Mouse (Mus musculus) cerebellum, adult 11-12 months (tissue): ENCODE data around the gene Gm4881.
A peak's percentile ranks its signal among the peaks of the same experiment; 100 is the strongest.

Experiments used
- DNase-seq: peaks from one replicate; pipeline ENCODE4 v3.0.0; 2022

The Gm4881 gene

DNA sequence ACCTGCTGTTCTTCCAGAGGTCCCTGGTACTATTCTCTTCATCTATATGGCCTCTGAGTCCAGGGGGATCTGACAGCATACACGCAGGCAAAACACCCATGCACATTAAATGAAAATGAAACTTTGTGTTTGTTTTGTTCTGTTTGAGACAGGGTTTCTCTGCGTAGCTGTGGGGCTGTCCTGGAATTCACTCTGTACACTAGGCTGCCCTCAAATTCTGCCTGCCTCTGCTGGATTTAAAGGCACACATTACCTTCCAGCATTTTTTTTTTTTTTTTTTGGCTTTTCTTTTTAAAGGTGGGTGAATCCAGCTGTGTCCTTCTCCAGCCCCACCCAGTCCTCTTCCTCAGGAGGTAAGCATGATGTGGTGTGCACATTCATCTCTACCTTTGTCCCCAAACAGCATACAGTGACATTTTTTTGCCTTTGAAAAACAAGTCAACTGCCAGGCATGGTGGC lies 52.1 kb downstream of the Gm4881 start:
- DNase-seq, result peak; percentile 1

DNA sequence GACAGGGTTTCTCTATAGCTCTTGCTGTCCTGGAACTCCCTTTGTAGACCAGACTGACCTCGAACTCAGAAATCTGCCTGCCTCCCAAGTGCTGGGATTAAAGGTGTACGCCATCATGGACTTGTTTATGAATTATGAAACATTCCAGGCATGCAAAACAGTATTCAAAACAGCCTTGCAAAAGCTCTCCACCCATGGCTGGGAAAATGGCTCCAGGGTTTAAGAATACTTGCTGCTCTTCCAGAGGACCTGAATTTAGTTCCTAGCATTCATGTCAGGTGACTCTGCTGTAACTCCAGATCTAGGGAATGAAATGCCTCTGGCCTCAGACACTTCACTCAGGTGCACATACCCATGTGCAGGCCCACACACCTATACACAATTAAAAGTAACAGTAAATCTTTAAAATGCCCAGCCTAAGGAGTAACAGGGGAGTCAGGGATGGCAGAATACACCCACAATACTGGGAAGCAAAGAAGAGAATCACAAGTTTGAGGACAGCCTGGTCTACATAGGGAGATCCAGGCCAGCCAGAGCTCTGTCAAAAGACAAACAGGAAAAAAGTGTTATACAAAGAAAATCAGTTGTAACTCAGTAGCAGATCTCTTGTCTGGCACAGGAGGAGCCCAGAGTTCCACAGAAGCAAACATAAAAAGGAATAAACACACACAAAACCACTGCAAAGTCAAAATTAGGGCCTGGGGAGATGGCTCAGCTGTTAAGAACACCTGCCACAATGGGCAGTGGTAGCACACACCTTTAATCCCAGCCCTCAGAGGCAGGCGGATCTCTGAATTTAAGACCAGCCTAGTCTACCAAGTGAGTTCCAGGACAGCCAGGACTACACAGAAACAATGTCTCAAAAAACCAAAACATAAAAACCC lies 52.8 kb downstream of the Gm4881 start:
- no peak for DNase-seq

DNA sequence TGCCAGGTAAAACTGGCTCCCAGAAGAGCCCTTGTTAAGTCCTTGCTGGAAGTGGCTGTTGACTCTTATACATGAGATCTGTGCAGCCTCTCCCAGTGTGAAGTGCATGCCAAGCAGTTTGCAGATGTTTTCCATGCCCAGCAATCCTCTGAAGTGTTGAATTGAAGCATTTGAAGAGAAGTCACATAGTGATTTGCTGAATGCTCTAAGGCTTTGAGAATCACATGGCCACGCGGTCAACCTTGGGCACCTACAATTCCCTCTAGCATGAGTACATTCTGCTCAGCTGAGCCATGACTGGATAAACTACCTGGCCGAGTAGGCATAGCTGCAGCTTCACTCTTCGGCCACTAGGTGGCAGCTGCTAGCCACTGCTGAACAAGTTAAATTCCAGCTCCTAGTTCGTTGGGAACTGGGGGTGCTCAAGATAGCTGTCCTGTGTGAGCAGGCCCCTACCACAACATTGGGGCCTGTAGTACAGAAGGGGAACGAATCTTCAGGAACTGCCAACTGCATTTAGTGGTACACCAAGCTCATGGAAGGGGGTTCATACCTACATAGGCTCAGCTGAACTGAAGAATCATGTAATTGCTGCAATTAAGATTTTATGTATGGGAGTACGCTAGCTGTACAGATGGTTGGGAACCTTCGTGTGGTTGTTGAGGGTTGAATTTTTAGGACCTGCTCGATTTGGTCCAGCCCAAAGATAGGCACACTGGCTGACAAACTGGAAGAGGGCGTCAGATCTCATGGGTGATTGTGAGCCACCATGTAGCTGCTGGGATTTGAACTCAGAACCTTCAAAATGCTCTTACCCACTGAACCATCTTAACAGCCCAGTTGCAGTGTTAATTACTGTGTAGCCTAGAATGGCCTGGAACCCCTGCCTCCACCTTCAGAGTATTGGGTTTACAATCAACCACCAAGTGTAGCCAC lies 53.7 kb downstream of the Gm4881 start:
- DNase-seq, result peak; percentile 68

DNA sequence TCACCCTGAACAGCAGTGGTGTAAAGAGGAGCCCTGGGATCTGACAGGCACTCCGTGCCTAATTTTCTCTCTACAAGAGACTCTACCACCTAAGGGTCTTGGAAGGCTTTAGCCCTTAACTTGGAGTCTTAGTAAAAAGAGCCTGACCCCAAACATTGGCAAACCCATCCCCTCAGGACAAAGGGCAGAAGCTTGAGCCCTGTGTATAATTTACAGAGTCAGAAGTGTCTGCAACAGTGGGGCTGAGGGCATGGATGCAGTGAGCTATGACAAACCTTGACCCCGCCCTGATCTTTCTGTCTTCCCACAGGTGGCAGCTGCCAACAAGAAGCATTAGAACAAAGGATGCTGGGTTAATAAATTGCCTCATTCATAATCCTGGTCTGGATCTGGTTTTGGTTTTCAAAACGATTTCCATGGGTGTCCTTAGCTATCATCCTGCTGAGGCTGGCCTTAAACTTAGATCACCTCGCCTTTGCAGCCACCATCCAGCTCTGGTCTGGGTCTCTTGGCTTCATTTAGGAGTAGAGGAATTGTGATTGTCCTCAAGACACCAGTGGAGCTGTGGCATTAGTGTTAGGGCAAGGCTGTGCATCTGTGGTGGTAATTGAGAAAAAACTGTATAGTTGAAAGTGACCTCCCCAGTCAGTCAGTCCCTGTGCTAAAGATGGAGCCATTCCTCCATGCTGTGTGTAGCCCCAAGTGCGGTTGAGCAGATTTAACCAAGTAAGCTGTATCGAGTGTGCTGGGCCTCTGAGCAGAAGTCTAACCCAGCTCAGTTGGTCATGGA lies 54.7 kb downstream of the Gm4881 start:
- DNase-seq, result no peak

DNA sequence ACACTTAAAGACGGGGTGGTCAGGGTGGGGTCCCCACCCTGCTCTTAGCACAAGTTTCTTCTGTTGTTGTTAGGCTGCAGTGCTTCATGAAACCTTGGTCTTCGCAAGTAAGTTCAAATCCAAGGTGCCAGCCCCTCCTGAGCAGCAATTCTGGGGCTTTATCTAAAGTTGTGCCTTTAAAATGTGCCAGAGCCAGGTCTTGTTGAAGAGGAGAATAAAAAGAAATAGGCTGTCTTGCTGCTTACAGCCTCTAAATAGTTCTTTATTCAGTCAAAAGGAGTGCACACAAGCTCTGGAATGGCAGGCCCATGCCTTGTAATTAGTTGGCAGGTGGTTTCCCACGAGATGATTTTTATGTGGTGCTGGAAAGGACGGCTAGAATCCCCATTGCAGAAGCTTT lies 57.2 kb downstream of the Gm4881 start:
- DNase-seq, result peak; percentile 15

DNA sequence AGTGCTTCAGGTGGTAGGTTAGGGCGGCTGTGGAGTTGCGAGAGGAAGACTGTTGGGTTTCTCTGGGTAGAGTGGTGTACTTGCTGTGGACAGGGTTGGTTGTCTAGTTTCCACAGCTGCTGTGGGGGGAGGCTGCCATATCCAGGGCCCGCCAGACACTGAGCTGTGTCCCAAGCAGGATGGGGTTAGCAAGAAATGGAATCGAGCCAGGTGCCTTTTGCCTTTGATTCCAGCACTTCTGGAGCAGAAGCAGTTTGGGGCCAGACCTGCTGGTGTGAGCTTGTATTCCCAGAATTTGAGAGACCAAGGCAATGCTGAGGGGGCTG lies 58.0 kb downstream of the Gm4881 start:
- DNase-seq, result no peak

DNA sequence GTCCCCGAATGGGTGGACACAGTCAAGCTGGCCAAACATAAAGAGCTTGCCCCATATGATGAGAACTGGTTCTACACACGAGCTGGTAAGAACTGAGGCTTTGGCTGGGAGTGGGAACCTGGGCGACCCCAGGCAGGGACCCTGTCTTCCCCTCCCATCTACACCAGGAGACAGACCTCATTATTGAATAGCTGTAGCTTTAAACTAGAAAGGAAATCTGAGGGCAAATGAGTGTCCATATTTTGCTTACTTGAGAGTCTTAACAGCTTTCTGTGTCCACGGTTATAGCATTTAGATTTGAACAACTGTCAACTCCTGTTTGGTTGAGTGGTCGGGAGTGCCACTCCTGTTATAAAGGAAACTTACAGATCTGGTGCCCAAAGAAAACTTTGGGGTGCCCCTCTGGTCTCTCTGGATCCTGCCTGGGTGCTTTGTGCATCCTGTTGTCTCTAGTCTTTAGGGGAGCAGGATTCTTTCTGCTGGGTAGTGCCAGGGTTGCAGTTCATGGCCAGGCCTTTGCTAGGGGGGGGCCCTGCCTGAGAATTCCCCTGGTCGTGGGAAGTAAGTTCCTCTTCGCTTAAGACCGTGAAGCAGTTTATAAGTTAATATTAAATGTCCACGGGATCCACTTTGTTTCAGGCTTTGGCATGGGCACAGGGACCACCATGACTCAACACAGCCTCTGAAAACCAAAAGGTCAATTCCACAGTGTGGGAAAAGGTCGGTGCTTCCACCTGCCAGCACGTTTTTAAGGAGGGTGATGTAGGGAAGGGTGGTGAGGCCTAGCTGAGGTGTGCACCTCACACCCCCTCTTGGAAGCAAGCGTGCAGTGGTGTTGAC lies 58.6 kb downstream of the Gm4881 start:
- DNase-seq, result peak; percentile 60

DNA sequence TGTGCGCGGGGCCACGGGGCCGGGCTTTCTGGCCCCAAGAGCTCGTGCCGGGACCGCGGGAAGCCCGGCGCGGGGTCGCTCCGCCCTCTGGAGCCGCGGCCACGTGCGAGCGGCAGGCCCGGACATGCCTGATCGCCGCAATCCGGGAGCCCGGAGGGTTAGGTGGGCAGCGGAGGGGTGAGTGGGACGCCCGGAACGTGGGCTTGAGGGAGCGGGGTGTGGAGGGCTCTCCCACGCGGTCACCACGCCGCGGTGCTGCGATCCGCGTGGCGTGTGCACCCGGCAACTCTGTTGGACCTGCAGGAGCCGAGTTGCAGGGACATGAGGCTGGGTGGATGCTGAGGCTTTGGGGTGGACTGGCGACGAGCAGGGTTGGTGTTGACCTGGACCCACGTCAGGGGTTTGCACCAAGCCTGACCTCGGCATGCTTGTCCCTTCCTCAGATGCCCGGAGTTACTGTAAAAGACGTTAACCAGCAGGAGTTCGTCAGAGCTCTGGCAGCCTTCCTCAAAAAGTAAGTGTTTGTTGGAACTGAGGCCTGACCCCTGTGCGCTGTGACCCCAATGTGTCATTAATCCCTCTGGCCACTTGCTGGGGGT lies 59.5 kb downstream of the Gm4881 start:
- peak; percentile 78 for DNase-seq

DNA sequence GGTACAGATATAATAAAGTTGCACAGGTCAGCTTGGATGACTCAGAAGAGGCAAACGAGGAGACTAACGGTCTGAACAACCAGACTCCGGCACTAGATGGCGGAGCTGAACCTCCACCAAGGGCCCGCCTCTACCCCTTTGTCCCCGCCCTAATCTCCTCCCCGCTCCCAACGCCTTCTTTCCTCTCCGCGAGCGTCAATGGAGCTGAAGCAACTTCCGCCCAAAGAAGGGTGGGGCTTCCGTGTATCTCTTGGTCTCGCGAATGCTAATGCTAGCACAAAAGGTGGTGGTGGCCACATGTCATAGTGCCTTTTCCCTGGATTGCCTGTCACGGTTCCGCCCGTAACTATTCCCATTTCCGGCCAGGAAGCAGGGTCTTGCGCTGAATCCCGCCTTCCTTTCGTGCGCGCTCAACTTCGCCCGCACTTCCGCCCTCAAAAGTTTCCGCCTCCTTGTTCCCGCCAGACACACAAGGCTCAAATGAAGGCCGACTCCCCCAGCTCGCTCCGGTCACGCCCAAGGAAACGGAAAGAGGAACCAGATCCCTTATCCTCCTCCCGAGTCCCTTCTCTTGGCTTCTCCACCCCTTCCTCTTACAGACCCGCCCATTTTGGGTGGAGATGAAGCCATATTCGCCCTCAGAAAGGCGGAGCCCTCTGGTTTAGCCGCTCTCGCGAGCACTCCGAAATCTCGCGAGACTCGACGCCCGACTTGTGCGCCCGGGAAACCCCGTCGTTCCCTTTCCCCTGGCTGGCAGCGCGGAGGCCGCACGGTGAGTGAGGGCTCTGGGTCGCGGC lies 60.2 kb downstream of the Gm4881 start, which contains the start of gene Rps19:
Gene Rps19 (plus strand): TSS at position 476 of the 797 bp plus-strand sequence.
- peak; percentile 99 for DNase-seq

DNA sequence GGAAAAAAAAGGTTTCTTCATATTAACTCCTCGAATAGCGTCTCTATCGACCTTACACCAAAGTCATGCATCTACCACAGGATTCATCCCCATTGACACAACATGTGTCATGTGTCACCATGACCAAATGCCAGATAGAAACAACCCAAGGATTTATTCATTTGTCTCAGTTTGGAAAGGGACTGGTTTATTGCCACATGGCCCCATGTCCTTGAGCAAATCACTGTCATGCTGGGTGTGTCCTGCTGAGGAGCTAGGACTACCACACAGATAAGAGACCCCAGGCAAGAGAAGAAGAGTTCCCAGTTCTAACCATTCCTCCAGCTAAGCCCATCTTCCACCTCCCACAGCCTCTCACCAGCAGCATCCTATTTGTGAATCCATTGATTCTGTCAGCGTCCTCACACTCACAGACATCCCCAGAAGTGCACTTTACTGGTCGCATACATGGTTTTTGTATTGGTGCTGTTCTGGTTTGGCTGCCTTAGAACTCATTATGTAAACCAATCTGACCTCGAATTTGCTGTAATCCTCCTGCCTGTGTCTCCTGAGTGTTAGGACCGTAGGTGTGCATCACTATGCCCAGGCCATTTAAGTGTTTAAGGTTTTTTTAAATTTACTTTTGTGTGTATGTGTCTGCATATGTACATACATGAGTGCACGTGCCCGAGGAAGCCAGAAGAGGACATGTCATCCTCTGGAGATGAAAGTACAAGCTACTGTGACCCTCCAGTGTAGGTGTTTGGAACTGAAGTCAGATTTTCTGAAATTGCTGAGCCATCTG lies 61.7 kb downstream of the Gm4881 start:
- peak; percentile 55 for DNase-seq

DNA sequence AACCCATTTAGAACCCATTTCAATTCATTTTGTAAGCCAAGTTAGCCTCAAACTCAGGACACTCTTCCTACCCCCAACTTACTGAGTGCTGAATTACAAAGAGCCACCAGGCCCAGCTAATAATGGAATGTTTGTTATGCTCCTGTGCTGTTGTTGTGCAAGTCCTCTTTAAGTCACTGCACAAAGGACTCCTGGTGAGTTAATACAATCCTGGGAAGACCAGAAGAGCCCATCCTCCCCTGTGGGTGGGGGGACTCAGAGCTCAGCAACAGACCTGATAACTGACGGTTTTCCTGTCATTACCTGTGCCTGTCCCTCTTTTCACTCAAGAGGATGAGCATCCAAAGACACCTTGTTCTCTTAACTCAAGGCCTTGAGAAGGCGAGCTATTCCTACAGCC lies 64.7 kb downstream of the Gm4881 start:
- no peak for DNase-seq

DNA sequence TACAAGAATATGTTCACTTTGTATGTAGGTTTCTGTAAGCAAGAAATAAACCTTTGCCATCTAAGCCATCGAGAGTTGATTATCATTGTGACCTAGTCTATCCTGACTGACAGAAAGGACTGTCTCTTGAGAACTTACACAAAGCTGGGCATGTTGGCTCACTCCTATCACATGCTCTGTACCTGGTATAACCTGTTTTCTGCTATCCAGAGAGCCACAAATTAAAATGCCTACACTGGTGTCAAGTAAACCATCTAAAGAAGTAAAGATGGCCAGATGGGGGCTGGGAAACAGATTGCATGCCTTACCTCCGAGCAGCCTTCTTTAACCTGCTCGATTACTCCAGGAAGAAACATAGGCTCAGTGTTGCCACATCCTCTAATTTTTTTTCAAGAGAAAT lies 66.7 kb downstream of the Gm4881 start:
- DNase-seq, result no peak
